Mouse (Mus musculus): ENCODE data around the gene Ptgdr2.

Ptgdr2 gene

DNA sequence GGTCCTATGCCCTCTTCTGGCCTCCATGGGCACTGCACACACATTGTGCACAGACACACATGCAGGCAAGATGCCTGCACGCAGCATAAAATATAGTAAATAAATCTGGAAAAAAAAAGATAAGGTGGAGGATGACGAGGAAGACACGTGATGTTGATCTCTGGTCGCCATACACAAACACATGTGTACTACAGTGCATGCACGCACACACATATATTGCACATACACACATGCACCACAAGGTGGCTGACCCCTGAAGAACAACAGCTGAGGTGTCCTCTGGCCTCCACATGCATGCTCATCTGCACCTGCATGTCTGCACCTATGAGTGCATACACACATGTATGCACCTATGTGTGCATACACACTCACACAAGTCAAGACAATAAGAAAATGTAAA is 883 bp upstream of the Ptgdr2 start:
- no peak for DNase-seq

DNA sequence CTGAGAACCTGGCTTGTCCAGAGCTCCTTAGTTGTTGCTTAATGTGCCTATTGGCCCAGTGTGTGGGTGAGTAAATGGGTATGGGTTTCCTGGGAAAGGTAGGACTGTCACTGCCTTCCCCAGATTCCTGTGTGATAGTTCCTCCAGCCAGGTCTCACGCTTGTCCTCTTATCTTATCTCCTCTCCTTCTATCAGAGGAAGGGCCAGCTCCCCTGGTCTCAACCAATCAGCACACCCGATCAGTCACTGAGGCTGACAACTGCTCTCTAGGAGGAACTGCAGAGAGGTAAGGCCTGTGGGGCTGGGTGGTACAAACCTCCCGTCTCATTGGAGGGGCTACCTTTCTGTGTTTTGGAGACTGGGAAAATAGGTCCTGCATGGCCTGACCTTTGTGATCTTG is 1.8 kb downstream of the Ptgdr2 start:
- DNase-seq = no peak

DNA sequence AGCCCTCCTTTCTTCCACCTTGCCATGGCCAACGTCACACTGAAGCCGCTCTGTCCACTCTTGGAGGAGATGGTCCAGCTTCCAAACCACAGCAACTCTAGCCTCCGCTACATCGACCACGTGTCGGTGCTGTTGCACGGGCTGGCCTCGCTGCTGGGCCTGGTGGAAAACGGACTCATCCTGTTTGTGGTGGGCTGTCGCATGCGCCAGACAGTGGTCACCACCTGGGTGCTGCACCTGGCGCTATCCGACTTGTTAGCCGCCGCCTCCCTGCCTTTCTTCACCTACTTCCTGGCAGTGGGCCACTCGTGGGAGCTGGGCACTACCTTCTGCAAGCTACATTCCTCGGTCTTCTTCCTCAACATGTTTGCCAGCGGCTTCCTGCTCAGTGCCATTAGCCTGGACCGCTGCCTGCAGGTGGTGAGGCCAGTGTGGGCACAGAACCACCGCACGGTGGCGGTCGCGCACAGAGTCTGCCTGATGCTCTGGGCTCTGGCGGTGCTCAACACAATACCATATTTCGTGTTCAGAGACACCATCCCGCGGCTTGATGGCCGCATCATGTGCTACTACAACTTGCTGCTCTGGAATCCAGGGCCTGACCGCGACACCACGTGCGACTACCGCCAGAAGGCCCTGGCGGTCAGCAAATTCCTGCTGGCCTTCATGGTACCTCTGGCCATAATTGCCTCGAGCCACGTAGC is 3.3 kb downstream of the Ptgdr2 start:
- DNase-seq = peak; percentile 83

DNA sequence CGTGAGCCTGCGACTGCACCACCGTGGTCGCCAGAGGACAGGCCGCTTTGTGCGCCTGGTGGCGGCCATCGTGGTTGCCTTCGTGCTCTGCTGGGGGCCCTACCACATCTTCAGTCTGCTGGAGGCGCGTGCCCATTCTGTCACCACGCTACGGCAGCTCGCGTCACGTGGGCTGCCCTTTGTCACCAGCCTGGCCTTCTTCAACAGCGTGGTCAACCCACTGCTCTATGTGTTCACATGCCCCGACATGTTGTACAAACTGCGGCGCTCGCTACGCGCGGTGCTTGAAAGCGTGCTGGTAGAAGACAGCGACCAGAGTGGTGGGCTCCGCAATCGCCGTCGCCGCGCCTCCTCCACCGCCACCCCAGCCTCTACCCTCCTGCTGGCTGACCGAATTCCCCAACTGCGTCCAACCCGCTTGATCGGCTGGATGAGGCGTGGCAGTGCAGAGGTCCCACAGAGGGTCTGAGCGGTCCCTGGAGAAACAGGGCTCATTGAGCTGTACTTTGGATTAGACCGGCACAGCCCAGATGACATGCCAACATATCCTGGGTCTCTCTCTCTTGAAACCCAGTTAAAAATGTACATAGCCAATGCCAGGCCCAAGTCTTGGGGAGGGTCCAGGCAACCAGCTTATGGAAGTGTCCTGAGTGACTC is 4.0 kb downstream of the Ptgdr2 start:
- DNase-seq = peak; percentile 30

DNA sequence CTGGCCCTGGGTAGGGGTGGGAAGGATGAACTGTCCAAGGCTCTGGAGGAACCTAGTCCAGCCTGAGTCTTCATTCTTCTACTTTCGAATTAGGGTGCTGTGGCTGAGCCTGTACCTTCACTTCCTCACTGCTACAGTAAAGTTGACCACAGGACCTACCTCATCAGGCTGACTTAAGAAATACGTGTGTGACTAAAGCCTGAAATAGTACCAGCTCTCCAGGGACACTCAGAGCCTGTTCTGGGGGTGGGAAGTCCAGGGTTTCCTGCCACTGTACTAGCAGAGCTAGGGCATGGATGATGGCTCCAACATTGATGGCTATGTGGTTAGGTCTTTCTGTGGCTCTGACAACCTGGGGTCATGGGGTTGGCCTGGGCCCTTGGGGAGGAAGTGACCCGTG is 7.0 kb downstream of the Ptgdr2 start:
- no peak for DNase-seq

DNA sequence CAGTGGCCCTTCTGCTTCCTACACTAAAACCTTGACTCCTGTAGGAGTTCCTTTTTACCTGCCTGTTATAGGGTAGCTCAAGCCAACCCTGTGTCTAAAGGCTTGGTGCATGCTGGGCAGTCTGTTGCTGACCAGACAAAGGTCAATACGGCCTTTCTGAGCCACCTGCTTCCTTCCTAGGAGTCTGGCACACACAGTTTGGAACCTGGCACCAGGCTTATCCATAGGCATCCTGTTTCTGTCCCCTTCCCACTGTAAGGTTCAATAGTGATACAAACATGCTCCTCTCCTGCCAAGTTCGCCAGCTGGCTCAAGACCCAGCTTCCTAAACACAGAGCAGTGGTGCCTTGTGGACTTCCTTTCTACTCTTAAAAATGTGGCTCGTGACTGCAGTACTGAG is 9.5 kb downstream of the Ptgdr2 start:
- no peak for DNase-seq

DNA sequence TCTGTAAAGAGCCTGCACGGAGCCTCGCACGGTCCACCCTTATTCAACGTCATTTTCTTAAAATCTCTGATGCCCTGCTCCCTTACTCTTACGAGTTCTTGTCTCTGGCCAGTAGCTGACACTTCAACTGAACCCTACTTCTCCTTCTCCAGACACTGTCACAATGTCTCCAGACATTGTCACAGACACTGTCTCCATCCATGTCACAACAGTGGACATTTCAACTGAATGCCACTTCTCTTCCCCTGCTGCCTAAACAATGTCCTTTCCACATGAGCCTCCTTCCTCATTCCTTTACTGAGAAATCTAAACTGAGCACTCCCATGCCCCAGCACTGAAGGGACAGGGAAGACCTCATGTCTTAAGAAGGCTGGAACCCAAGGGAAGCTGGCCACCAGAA is 10.3 kb downstream of the Ptgdr2 start:
- DNase-seq = no peak

DNA sequence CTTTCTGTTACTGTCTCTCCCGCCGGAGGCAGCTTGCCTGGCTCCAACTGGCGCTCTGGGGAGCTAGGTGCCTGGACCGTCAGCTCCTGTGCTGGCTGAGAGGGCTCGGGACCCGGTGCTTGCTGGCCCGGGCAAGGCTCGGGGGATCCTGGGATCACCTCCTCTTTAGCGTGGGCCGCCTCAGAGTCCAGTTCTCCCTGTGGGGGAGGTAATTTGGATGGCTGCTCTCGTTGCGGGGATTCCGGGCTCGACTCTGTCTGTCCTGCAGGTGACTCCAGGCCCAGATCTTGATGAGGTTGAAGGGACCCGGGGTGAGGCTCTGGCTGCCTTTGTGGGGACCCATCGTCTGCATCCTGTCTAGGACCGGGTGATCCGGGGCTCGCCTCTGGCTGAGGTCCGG is 11.5 kb downstream of the Ptgdr2 start:
- DNase-seq = peak; percentile 26

DNA sequence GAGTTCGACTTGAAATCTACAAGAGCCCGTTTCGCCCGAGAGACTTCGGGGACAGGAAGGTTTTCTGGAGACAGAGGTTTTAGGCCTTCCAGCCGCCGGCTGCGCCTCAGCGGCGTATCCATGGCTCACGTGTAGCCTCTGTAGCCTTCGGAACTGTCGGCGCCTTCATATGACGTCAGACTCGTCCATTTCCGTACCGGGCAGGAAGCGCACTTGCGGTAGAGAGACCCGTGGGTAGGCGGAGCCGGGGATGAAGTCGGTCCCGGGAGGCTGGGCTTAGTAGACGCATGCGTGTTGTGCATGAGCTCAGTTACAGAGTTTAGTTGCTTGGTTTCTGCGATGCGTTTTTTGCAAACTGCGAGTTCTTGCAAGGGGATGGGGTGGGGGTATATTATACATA is 12.2 kb downstream of the Ptgdr2 start, which contains the start of gene Ccdc86:
Gene Ccdc86 (minus strand): TSS at position 155 of the 400 bp plus-strand sequence.
- peak; percentile 99 for DNase-seq

DNA sequence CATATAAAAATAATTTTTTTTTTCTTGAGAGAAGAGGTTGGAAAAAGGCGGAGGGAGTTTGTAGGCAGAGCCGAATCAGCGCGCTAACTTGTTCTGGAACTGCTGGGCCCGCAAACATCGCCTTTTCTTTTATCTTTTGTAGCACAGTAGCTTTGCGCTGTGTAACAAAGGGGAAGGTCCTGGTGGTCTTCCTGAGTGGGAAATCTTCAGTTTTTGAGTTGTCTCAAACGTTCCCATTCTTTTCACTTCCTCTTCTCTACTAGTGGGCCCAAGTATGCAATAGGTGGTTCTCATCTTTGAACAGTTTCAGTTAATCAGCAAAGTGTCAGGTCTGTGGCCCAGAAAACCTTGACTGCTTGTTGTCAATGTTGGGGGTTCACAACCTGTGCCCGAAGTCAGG is 12.6 kb downstream of the Ptgdr2 start:
- DNase-seq = no peak

DNA sequence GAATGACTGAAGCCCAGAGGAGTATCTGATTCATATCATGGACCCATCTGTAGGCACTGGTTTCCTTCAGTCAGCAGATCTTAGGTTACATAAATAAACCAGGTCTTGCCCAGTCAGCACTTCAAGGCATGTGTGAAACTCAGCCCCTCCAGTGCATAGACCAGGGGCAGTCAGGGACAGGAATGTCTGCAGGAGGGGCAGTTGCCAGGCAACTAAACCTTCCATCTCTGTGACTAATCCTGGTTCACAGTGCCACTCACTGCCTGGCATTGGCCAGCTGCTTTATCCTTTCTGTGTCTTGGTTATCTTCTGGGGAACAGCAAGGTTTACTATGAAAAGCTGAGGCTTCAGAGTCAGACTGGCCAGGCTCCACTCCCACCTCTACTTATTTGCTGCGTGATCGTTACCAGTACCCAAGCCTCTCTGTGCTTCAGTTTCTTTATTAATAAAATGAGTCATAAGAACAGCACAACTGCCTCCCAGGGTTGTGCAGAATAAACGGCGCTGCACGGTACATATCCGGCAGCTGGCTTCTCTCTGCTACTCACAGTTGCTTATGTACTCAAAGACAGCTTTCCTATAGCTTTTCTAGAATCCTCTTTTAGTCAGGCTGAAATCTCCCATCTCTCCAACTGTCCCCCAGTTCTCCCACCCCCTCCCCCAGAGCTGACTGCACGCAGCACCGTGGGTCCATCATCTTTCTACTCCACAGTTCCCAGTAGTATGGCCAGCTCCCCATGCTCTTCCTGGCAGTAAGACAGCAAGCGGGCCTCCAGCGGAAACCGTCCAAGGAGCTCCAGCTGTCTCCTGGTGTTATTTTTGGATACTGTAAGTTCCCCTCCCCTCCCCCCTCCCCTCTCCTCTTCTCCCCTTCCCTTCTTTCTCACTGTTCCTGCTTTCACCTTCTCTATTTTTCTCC is 15.3 kb downstream of the Ptgdr2 start:
- peak; percentile 82 for DNase-seq

DNA sequence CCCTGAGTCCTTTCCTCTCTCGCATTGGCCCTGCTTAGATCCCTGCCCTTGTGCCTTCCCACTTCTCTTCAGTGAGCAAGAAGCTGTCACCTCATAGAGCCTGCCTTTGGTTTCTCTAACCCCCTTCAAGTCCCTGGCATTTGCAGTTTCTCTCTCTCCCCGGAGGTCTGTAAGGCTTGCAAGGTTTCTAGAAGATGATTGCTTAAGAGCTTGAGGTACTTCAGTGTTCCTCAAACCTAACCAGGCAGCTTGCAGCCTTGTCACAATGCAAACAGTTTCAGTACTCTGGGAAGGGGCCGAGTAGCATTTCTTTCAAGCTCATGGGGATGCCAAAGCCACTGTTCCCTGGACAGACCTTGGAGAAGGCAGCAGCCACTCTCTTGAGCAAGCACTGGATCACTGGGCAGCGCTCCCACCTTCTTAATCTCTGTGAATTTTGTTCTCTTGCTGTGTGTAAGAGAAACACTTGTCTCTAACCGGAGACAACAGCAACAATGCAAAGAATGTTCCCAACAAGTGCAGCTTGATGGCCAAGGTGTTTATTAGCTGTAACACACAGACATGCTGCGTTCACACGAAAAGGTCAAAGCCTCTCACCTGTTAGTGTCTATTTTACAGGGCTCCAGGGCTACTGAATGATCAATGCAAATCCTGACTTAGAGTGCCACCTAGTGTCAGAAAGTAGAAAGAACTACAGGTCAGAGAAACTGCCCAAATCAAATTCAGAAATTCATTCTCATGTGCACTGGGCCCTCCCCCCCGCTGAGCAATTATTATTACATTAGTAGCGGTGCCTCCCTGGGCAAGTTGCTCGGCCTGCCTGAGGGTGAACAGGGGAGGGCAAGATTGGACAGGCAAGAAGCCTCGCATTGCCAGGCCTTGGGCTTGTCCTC is 22.4 kb downstream of the Ptgdr2 start:
- DNase-seq = peak; percentile 56

DNA sequence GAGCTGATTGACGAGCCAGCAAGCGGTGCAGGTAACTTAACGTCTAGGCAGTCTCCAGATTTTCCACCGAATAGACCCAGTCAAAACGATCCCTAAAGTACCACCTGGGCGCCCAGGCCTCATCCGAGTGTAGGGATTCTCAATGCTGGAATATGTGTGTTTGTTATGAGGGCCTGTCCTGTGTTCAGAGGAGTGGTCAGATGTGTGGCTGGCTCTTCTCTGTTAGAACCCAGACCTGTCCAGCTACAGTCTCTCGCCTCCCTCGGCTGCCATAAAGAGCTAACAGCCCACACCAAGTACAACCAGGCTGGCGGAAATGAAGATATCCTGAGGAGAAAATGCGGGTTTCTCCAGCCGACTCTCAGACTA is 23.0 kb downstream of the Ptgdr2 start:
- DNase-seq = no peak

DNA sequence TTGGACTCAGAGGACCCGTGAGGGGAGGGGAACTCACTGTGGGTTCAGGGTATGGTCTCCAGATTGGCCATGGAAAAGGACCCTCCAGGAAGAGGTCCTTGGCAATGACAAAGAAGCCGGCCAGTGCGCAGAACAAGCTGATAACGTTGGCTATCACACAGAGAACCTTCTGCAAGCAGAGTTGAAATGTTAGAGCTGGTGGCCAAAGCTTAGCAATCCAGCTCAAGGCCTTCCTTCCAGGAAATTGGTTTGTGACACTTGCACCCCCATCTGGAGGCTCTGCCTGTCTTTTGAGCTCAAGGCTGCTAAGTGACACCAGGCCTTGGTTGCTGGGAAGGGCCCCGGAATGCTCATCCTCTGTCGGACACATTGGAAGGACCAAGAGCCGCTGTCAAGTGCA is 28.8 kb downstream of the Ptgdr2 start:
- DNase-seq = no peak

DNA sequence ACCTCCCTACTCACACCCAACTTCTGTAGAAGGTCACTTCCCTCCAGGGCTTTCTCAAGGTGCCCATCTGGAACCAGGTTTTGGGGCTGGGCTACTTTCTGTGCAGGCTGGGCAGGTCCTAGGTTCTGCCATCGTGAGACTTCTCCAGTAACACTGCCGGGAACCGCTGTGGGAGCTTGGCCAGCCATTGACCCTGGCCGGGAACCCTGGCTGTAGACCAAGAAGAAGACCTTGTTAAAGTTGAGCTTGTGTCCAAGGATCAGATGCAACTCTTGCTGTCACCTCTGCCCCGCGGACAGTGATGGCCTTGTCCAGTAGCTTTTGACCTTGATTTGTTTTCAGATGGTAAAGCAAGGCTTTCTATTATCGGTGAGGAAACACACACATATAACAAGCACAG is 31.6 kb downstream of the Ptgdr2 start:
- no peak for DNase-seq

DNA sequence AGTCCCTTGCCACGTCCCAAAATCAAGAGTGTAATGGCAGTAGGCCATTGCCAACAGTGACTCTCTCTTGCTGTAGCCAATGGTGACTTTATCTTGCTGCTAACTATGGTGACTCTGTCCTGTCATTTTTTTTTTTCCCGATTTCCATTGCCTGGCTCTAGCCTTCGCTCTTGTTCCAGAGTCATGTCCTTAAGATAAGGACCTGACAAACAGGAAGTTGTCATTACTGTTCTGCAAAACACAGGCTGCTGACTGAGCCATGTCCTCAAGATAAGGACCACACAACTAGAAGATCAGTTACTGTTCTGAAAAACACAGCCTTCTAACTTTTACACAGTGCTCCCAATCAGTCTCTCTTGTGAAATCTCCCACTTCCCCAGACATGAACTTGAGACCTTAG is 33.5 kb downstream of the Ptgdr2 start:
- DNase-seq = no peak

DNA sequence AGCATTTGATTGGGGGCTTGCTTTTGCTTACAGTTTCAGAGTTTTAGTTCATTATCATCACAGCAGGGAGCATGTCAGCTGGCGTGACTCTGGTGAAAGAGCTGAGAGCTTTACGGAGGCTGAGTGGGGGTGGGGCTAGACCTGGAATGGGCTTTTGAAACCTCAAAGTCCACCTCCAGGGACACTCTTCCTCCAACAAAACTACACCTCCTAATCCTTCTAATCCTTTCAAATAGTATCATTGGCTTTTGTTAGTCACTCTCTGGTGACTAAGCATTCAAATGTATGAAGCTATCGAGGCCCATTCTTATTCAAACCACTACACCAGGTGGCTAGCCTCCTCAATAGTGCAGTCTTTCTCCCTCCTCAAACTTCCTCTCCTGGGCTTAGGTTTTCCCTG is 35.7 kb downstream of the Ptgdr2 start:
- no peak for DNase-seq

DNA sequence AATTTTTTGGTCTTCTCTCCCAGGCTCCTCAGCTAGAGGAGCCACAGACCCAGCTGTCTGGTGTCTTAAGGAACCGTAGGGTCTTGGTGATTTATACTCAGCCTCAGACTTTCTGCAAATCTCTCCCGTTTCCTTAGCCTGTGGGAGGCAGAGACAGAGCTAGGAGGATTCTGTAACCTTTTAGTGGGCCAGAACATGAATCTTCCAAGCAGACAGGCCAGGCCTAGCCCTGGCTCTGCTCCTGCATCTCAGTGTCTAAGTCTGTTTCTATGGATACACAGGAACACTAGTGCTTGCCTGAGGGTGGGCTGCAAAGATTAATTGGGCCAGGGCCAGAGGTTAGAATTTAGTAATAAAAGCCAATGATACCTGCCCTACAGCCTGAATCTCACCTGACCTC is 36.2 kb downstream of the Ptgdr2 start:
- no peak for DNase-seq

DNA sequence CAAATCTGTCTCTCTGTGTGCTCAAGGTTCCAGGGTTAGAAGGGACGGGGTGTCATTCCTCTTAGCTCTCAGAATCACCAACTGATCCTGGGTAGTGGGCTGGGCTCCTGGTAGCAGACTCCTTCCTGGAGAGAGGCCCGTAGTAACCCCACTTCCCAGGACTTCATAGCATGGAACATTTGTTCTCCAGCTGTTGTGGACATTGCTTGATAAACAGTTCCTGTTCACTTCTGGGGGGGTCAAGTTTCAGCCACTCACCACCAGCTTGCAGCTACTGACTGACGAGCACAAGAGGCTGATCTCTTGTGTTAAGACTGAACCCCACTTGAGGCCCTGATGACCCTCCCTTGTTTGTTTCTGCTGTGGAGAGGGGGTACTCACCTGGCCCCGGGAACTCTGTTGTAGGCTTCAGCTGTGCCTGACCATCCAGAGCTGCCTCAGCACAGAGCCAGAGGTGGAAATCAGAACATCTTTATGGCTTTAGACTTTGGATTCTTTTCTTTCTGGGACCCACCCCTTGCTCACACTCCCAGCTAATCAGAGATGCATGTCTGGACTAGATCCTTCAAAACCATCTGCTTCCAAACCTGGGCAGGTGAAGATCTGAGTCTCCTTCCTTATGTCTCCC is 37.4 kb downstream of the Ptgdr2 start, which contains the start of gene Ms4a10:
Gene Ms4a10 (minus strand): TSS at position 433 of the 628 bp plus-strand sequence.
- peak; percentile 53 for DNase-seq

DNA sequence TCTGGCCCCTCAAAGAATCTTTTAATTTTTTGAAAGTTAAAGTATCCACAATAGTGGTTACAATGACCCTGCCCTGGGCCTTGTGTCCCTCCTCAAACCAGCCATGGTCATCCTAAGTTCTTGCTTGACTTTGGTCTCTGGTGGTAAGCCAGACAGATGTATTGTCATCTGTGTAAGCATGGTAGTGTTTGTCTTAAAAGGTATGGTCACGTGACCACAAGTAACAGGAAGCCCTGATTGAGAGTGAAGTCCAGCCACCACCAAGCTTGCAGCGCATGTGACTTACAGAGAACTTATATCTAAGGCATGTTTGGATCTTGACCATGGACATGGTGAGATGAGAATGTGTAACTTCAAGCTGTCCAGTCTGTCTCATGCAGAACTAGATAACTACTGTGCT is 38.2 kb downstream of the Ptgdr2 start:
- no peak for DNase-seq

DNA sequence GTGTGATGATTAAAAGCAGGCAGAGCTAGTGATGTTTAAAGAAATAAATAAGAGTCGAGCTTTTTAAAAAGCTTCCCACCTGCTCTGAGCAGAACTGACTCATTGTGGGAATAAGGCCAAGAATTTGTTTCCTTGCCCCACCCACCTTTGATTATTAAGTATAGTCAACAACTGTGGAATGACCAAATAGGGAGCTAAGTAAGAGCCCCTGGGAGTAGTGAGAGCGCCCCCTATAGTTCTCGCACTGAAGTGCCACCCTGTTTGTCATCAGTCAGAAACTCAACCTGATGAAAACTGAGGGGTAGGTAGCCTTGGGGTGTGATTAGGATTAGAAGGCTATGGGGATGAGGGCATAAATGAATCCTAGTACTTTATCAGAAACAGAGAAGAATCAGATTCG is 39.4 kb downstream of the Ptgdr2 start:
- no peak for DNase-seq
